Mouse (Mus musculus): ENCODE data around the gene Apip. TPM values are rescaled to one million over a fixed set of nuclear protein-coding genes. Genes with fewer than 3 reads are reported as not detected.
A peak's percentile ranks its signal among the peaks of the same experiment; 100 is the strongest.

Apip gene
- polyA plus RNA-seq, 1 experiment from 2014 or later: 28.0 TPM

GRCm38 (mm10) chr2:103118324-103119196, 45.1 kb downstream of the Apip start:
- Histone ChIP-seq H3K4me1 (ENCODE audit: insufficient read depth) (0 out of 2 replicates have a peak, but pooled peaks cover 5% of the 10 kb centered on the region), H3K36me3 (replicated peaks; ENCODE audit: insufficient read depth, low read length) (no peaks in the 10 kb centered on the region), H3K27me3 (ENCODE audit: insufficient read depth, low read length) (no peaks in the 10 kb centered on the region), H3K9ac (replicated peaks) (no peak overlapping the region), H3K9me3 (ENCODE audit: low read length) (no peaks in the 10 kb centered on the region), H3K4me3 (ENCODE audit: low read depth, low read length) (no peak overlapping the region), H3K27ac (ENCODE audit: low read depth) (peak overlapping the region; percentile 48; the same call in 1 of the 2 replicates), H3K4me2 (ENCODE audit: low read depth, low read length) (no peak overlapping the region; the same call in 1 of the 2 replicates)
- WGBS (ENCODE audit: insufficient replicate concordance): 69% methylated on average over 6 of the region's 6 CpGs
- no peak for TF ChIP-seq EP300 (IDR thresholded peaks at IDR 0.05; ENCODE audit: low read depth)
- TF ChIP-seq CTCF (IDR thresholded peaks at IDR 0.05; ENCODE audit: low read depth): no peak
- ATAC-seq (peak; percentile 75), DNase-seq (no peak)

- no peak overlapping the region; the same call in 1 of the 2 replicates for H3K4me2 ChIP-seq (ENCODE audit: low read depth, low read length)
- TF ChIP-seq CTCF (IDR thresholded peaks at IDR 0.05; ENCODE audit: low read depth) (no peak), EP300 (IDR thresholded peaks at IDR 0.05; ENCODE audit: low read depth) (peak; percentile 86)
- 55% methylated on average over 7 of the region's 7 CpGs for WGBS (ENCODE audit: insufficient replicate concordance)
- 0 out of 2 replicates have a peak, but pooled peaks cover 5% of the 10 kb centered on the region for H3K4me1 ChIP-seq (ENCODE audit: insufficient read depth)
- no peak overlapping the region for H3K9ac ChIP-seq (replicated peaks)
- no peak overlapping the region for H3K4me3 ChIP-seq (ENCODE audit: low read depth, low read length)
- H3K36me3 ChIP-seq (replicated peaks; ENCODE audit: insufficient read depth, low read length): no peaks in the 10 kb centered on the region
- ATAC-seq (peak; percentile 96), DNase-seq (peak; percentile 55)
- no peaks in the 10 kb centered on the region for H3K9me3 ChIP-seq (ENCODE audit: low read length)
- peak overlapping the region; percentile 48; the same call in 1 of the 2 replicates for H3K27ac ChIP-seq (ENCODE audit: low read depth)
- H3K27me3 ChIP-seq (ENCODE audit: insufficient read depth, low read length): no peaks in the 10 kb centered on the region
Observed at GRCm38 (mm10) chr2:103119197-103119854, 45.9 kb downstream of the Apip start.

- no peak for TF ChIP-seq CTCF (IDR thresholded peaks at IDR 0.05; ENCODE audit: low read depth)
- no peak for TF ChIP-seq EP300 (IDR thresholded peaks at IDR 0.05; ENCODE audit: low read depth)
- Histone ChIP-seq H3K27ac (ENCODE audit: low read depth) (no peak overlapping the region), H3K27me3 (ENCODE audit: insufficient read depth, low read length) (no peaks in the 10 kb centered on the region), H3K36me3 (replicated peaks; ENCODE audit: insufficient read depth, low read length) (no peaks in the 10 kb centered on the region), H3K4me2 (ENCODE audit: low read depth, low read length) (no peak overlapping the region), H3K4me1 (ENCODE audit: insufficient read depth) (no peaks in the 10 kb centered on the region), H3K9me3 (ENCODE audit: low read length) (no peaks in the 10 kb centered on the region), H3K9ac (replicated peaks) (no peak overlapping the region), H3K4me3 (ENCODE audit: low read depth, low read length) (no peak overlapping the region)
- ATAC-seq (no peak), DNase-seq (no peak)
- WGBS (ENCODE audit: insufficient replicate concordance): 51% methylated on average over 2 of the region's 2 CpGs
Observed at GRCm38 (mm10) chr2:103129676-103130075, 56.2 kb downstream of the Apip start.

GRCm38 (mm10) chr2:103131145-103131544, 57.7 kb downstream of the Apip start:
- Histone ChIP-seq H3K9me3 (ENCODE audit: low read length) (no peaks in the 10 kb centered on the region), H3K27ac (ENCODE audit: low read depth) (no peak overlapping the region), H3K36me3 (replicated peaks; ENCODE audit: insufficient read depth, low read length) (no peaks in the 10 kb centered on the region), H3K4me2 (ENCODE audit: low read depth, low read length) (no peak overlapping the region), H3K27me3 (ENCODE audit: insufficient read depth, low read length) (no peaks in the 10 kb centered on the region), H3K4me3 (ENCODE audit: low read depth, low read length) (no peak overlapping the region), H3K9ac (replicated peaks) (no peak overlapping the region), H3K4me1 (ENCODE audit: insufficient read depth) (no peaks in the 10 kb centered on the region)
- TF ChIP-seq CTCF (IDR thresholded peaks at IDR 0.05; ENCODE audit: low read depth) (peak; percentile 51), EP300 (IDR thresholded peaks at IDR 0.05; ENCODE audit: low read depth) (no peak)
- 21% methylated on average over 4 of the region's 4 CpGs for WGBS (ENCODE audit: insufficient replicate concordance)
- no peak for DNase-seq
- no peak for ATAC-seq

GRCm38 (mm10) chr2:103138529-103139265, 65.2 kb downstream of the Apip start:
- H3K27ac ChIP-seq (ENCODE audit: low read depth): no peak overlapping the region
- H3K36me3 ChIP-seq (replicated peaks; ENCODE audit: insufficient read depth, low read length): no peaks in the 10 kb centered on the region
- H3K27me3 ChIP-seq (ENCODE audit: insufficient read depth, low read length): no peaks in the 10 kb centered on the region
- no peak overlapping the region for H3K4me2 ChIP-seq (ENCODE audit: low read depth, low read length)
- ATAC-seq (0 out of 2 replicates have a peak, but pooled peaks have one; percentile 40), DNase-seq (no peak)
- no peaks in the 10 kb centered on the region for H3K4me1 ChIP-seq (ENCODE audit: insufficient read depth)
- H3K9ac ChIP-seq (replicated peaks): no peak overlapping the region
- no peak for TF ChIP-seq EP300 (IDR thresholded peaks at IDR 0.05; ENCODE audit: low read depth)
- TF ChIP-seq CTCF (IDR thresholded peaks at IDR 0.05; ENCODE audit: low read depth): 0 out of 2 replicates have a peak, but pooled peaks have one; percentile 9
- 38% methylated on average over 8 of the region's 8 CpGs for WGBS (ENCODE audit: insufficient replicate concordance)
- no peak overlapping the region for H3K4me3 ChIP-seq (ENCODE audit: low read depth, low read length)
- H3K9me3 ChIP-seq (ENCODE audit: low read length): no peaks in the 10 kb centered on the region

Other genes with a start within 250 kb of the Apip start
- 14.1 and 15.2 TPM in 2 replicates for gene Cd44, start 172.0 kb upstream of the Apip start, polyA plus RNA-seq (2015; fragmentation: Nextera tagmentation; extraction: Ambion mirVana)
- 17.4 and 18.1 TPM in 2 replicates for gene Pdhx, start 162 bp upstream of the Apip start, polyA plus RNA-seq (2015; fragmentation: Nextera tagmentation; extraction: Ambion mirVana)
- 0.15 and 0.26 TPM in 2 replicates for gene Ehf, start 229.6 kb downstream of the Apip start, polyA plus RNA-seq (2015; fragmentation: Nextera tagmentation; extraction: Ambion mirVana)